Mouse (Mus musculus): ENCODE data around the gene Ttc39d.
"Not testable (repeated sequence)": the region's sequence is repeated elsewhere in the genome, so short reads cannot be mapped to it uniquely, and the experiment has no call there.

The Ttc39d gene

GRCm38 (mm10) chr17:80199160-80199778, 8.0 kb upstream of the Ttc39d start:
- no peak for DNase-seq

- no peak for DNase-seq
Observed at GRCm38 (mm10) chr17:80205657-80206056, 1.6 kb upstream of the Ttc39d start.

DNA sequence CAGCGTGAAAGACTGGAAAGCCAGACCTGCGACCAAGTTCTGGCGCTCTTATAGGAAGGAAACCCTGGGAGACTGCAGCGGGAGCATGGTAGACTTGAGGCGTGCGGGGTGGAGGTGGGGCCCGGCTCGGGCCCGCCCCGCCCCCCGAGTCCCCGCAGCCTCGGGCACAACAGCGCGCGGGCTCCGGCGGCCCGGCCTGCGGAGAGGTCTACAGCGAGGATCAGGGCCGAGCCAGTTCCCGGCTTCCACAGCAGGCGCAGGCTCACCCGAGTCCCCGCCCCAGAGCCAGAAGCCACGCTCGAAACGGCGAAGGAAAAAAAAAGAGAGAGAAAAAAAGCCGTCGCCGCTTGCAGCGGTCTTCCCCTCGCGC, 974 bp upstream of the Ttc39d start:
- peak in 1 of 2 experiments; percentile 80 for DNase-seq

DNA sequence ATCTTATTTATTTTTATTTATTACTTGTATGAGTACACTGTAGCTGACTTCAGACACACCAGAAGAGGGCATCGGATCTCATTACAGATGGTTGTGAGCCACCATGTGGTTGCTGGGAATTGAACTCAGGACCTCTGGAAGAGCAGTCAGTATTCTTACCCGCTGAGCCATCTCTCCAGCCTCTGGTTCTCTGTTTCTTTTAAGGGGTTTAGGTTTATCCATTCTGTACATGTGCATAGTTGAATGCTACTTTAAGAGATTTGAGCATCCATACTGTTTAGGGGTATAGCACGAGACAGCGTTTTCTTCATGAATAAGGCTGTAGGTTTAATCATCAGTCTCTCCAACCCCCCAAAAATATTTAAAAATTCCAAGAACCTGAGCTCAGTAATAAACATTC, 6.7 kb downstream of the Ttc39d start:
- not testable (repeated sequence) for DNase-seq

DNA sequence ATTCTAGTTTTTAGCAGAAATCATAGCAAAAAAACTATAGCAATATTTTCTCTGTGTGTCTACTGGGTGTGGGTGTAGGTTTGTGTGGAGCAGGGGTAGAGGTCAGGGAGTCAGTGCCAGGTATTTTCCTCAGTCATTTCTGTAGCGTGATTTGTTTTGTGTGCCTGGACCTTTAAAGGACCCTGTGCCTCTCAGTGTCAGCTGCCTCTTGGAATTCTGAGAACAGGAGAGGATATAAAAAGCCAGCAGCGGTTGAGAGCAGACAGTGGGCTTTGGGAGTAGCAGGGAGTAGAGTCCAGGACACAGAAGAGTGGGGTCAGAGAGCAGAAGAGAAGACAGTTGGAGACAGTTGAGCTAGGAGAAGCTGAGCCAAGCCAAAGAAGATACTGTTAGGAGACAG, 12.9 kb downstream of the Ttc39d start:
- DNase-seq: no peak

DNA sequence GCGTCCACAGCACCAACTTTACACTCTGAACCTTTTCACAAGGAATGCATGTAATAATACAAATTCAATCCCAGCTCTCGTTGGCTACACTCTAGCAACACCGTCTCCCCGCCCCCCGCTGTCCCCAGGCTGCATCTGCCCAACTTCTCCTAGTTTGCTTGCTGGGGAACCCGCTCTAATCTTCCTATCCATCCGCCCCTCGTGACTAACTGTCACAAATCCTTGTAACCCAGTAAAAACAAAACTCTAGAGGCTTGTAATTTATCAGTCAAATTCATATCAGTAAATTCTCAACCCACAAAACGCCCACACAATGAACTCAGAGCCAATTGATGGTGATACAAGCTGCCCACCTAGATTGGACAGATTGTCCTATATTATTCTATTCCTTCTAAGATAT, 13.9 kb downstream of the Ttc39d start:
- DNase-seq: no peak

- no peak for DNase-seq
Observed at GRCm38 (mm10) chr17:80221890-80222628, 14.8 kb downstream of the Ttc39d start.

DNA sequence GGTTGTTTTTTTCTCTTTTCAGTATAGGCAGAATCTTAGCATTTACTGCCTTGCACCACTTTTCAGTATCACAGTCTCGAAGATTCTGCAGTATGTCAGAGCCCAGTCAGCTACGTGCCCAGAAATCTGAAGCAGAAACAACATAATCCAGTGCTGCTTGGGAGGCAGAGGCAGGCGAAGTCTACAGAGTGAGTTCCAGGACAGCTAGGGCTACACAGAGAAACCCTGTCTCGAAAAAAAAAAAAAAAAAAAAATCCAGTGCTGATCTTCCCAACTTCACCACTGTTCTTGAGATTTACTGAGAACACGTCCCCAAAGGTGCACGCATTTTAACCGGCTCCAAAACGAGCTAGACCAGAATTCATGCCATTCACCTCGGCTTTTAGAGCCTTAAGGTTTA, 16.6 kb downstream of the Ttc39d start:
- no peak for DNase-seq

- DNase-seq: peak; percentile 86 to 90
Observed at GRCm38 (mm10) chr17:80224326-80225116, 17.3 kb downstream of the Ttc39d start, which contains the start of gene Gemin6. TSS of gene Gemin6 (plus strand) at chr17:80224441.

DNA sequence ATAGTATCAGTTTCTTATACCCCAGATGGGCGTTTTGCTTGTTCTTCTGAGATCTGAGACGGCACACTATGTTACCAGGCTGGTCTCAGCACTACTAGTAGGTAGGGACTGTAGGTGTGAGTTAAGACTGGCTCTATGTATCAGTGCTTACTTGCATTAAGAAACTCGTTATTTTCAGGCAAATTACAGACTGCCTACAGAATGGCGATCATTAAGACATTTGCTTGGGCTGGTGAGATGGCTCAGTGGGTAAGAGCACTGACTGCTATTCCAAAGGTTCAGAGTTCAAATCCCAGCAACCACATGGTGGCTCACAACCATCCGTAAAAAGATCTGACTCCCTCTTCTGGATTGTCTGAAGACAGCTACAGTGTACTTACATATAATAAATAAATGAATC, 17.9 kb downstream of the Ttc39d start:
- not testable (repeated sequence) for DNase-seq

GRCm38 (mm10) chr17:80229396-80229795, 22.1 kb downstream of the Ttc39d start:
- peak; percentile 27 to 42 for DNase-seq

- no peak for DNase-seq
Observed at GRCm38 (mm10) chr17:80233844-80234243, 26.6 kb downstream of the Ttc39d start.

- no peak for DNase-seq
Observed at GRCm38 (mm10) chr17:80234376-80234775, 27.1 kb downstream of the Ttc39d start.

DNA sequence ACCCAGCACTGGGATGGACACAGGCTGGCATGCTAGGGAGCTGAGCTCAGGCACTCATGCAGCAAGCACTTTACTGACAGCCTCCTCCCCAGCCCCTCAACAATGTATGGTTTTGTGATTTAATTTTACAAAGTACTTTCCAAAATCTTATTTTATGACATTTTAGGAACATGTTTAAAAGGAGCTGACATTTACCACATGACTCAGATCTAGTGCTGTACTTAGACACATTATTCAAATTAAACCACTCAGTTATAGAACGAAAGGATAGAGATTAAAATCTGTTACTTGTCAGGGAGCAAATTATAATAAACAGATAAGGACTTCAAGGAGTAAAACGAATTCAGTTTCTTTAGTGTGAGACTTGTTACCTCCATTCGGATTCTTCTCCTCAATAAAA, 28.2 kb downstream of the Ttc39d start:
- DNase-seq: no peak

DNA sequence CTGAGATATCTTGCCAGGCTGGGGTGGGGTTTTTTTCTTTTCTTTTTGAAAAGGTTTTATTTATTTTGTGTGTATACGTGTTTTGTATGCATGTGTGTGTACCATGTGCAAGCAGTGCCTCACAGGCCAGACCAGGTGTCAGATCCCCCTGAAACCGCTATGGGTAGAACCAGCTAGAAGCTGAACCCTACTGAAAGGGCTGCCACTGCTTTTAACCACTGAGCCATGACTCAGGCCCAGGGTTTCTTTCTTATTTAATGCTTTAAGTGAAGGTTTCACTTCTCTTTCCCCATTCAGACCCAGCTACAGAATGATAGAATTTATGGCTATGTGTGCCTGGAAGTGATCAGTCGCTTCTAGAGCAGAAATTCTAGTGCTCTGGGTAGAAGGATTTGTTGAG, 29.5 kb downstream of the Ttc39d start:
- no peak for DNase-seq

DNA sequence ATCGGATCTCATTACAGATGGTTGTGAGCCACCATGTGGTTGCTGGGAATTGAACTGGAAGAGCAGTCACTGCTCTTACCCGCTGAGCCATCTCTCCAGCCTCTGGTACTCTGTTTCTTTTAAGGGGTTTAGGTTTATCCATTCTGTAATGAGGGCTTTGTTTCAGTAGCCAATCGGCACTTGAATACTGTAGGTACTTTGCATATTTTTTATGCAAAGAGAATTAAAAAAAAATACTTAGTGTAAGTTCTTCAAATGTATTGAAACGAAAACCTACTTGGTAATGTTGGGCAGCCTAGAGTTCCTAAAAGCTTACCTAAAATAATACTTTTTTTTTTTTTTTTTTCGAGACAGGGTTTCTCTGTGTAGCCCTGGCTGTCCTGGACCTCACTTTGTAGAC, 30.2 kb downstream of the Ttc39d start:
- no peak for DNase-seq

DNA sequence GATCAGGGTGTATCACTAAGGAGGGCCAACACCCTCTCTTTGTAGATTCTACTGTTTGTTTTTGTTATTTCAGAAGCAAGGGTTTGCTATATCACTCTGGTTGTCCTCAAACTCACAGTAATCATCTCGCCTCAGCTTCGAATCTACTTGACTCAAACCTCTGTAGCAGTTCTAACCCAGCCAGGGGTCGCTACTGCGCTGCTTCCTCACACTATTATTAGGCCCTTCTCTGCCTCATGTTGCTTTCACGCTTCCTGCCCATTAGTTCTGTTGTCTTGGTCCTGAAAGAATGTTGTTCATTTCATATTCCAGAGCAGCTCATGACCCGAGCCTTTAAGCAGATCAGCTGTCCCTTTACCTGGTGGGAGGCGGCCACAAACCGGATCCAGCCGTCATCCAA, 34.3 kb downstream of the Ttc39d start:
- no peak for DNase-seq

DNA sequence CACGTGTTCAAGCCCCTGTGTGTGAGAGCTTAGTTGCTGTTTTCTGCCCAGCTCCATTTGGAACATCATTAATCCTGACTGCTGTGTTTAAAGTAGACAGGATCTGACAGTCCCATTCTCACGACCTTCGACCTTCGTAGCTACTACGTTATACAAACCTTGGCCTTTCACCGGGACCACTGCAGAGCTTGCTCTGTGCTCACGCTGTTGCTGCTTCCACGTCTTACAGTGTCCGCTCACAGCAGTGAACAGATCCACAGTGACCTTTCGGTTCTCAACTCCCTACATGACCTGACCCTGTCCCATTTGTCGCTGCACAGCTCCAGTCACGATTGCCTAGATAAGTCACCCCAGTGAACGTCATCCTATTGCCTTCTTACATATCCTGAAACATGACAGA, 35.9 kb downstream of the Ttc39d start:
- no peak for DNase-seq

- no peak for DNase-seq
Observed at GRCm38 (mm10) chr17:80252757-80253525, 45.7 kb downstream of the Ttc39d start.

- no peak for DNase-seq
Observed at GRCm38 (mm10) chr17:80254421-80254820, 47.2 kb downstream of the Ttc39d start.

- no peak for DNase-seq
Observed at GRCm38 (mm10) chr17:80255208-80255607, 47.9 kb downstream of the Ttc39d start.

DNA sequence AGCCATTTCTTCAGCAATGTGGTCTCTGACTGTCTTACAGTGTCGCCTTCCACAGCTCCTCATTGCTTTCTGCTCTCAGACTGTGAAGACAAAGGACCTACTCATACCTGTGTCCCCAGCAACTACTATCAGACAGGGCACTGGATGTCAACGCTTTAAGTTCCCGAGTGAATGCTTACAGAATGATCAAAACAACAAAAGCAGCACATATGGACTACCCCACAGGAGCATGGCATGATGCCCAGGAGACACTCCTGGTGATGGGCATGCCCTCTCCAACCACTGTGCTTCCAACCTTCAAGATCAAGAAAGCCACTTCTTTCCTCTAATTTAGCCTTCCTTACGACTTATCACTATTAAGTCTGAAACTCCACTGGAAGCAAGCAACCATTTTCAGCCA, 59.8 kb downstream of the Ttc39d start:
- peak; percentile 61 to 80 for DNase-seq
